Mouse (Mus musculus) left cerebral cortex, postnatal 25 days (tissue): ENCODE results near the gene Akr1c12. TPM values are rescaled to one million over a fixed set of nuclear protein-coding genes. Genes with fewer than 3 reads are reported as not detected.
"Not testable (repeated sequence)": the region's sequence is repeated elsewhere in the genome, so short reads cannot be mapped to it uniquely, and the experiment has no call there.

ENCODE experiments used
- DNase-seq, 2 experiments: peaks; one replicate each; pipeline ENCODE4 v3.0.0; 2022; ENCODE audit warnings: low spot score in 2 of 2, mixed read lengths in 1 of 2
- intact Hi-C: fragments of 180-260 bp; cut with DNase I; formaldehyde crosslinking; loops from one replicate; pipeline ENCODE4 v1.15.1; 2025
- total RNA-seq, 2 experiments: library from RNA; stranded (reverse); gene quantifications; 2 replicates each; pipeline ENCODE4 v1.2.3; 2021

Gene Akr1c12
- not detected for total RNA-seq

- no peak for DNase-seq
- intact Hi-C loops = no loop called here
Measured at GRCm38 (mm10) chr13:4279284-4279683, at the start of gene Akr1c12. Gene Akr1c12, minus strand, starts transcription at chr13:4279433.

GRCm38 (mm10) chr13:4318773-4319172 is 39.5 kb upstream of the Akr1c12 start:
- no peak for DNase-seq
- intact Hi-C loops = no loop called here

GRCm38 (mm10) chr13:4313907-4314306 is 34.7 kb upstream of the Akr1c12 start:
- intact Hi-C loops = no loop called here
- DNase-seq = no peak

GRCm38 (mm10) chr13:4304861-4305565 is 25.8 kb upstream of the Akr1c12 start:
- intact Hi-C loops = no loop called here
- DNase-seq = no peak

- no peak for DNase-seq
- intact Hi-C loops = no loop called here
Measured at GRCm38 (mm10) chr13:4296991-4297390, 17.8 kb upstream of the Akr1c12 start.

GRCm38 (mm10) chr13:4281471-4282412 is 2.5 kb upstream of the Akr1c12 start:
- DNase-seq = peak; percentile 55 to 65
- intact Hi-C loops = loop anchor here (1.0 to 5.0 kb wide), 4 partner anchors 93 to 269 kb away; no protein-coding TSS in a partner anchor

- intact Hi-C loops = no loop called here
- DNase-seq = no peak
Measured at GRCm38 (mm10) chr13:4277526-4277925, 1.7 kb downstream of the Akr1c12 start.

- intact Hi-C loops = no loop called here
- DNase-seq = no peak
Measured at GRCm38 (mm10) chr13:4270860-4271259, 8.4 kb downstream of the Akr1c12 start.

- intact Hi-C loops, DNase-seq: not testable (repeated sequence)
Measured at GRCm38 (mm10) chr13:4265455-4265854, 13.8 kb downstream of the Akr1c12 start.

GRCm38 (mm10) chr13:4265047-4265446 is 14.2 kb downstream of the Akr1c12 start:
- no peak for DNase-seq
- intact Hi-C loops = no loop called here

- intact Hi-C loops = no loop called here
- DNase-seq = no peak
Measured at GRCm38 (mm10) chr13:4264612-4265011, 14.6 kb downstream of the Akr1c12 start.

GRCm38 (mm10) chr13:4257349-4257748 is 21.9 kb downstream of the Akr1c12 start:
- intact Hi-C loops = no loop called here
- no peak for DNase-seq

GRCm38 (mm10) chr13:4256894-4257293 is 22.3 kb downstream of the Akr1c12 start:
- intact Hi-C loops, DNase-seq: not testable (repeated sequence)

- intact Hi-C loops = no loop called here
- no peak for DNase-seq
Measured at GRCm38 (mm10) chr13:4249347-4249746, 29.9 kb downstream of the Akr1c12 start.

GRCm38 (mm10) chr13:4244861-4245559 is 34.2 kb downstream of the Akr1c12 start:
- intact Hi-C loops = no loop called here
- peak in 1 of 2 experiments; percentile 2 for DNase-seq

- intact Hi-C loops = no loop called here
- no peak for DNase-seq
Measured at GRCm38 (mm10) chr13:4233536-4234172, 45.6 kb downstream of the Akr1c12 start.

- no peak for DNase-seq
- intact Hi-C loops = no loop called here
Measured at GRCm38 (mm10) chr13:4233135-4233534, 46.1 kb downstream of the Akr1c12 start.

GRCm38 (mm10) chr13:4230841-4231623 is 48.2 kb downstream of the Akr1c12 start:
- intact Hi-C loops = no loop called here
- no peak for DNase-seq

- no peak for DNase-seq
- intact Hi-C loops = no loop called here
Measured at GRCm38 (mm10) chr13:4228441-4228840, 50.8 kb downstream of the Akr1c12 start, which contains the start of gene Akr1c19. Gene Akr1c19, plus strand, starts transcription at chr13:4228700.
